21 mouse cellular contexts compared by ENCODE assay signal in genomic region chr2:78050542-78050941, GRCm38 (mm10).
DNase-seq lines count a peak whose midpoint lies in the region; ATAC-seq and TF ChIP-seq lines count a peak whose summit lies in the region.
"Had no signal": no experiment of that assay in that cellular context is flagged by ENCODE, and none has a peak within 500 bp of the region (broad histone marks: within the 10 kb centered on the region; RNA-seq: fewer than 3 reads in every experiment).

No protein-coding gene starts in this region.

- H3K4me1 ChIP-seq in lung, embryonic 14.5 days (ENCODE audit: insufficient read depth) = no peaks in the 10 kb centered on the region
- H3K4me1 ChIP-seq in testis, adult 2 months (ENCODE audit: control insufficient read depth, insufficient read depth, low read length) = peaks cover 4% of the 10 kb centered on the region; the same call in 1 of the 2 replicates
- H3K4me1 ChIP-seq in heart, embryonic 10.5 days = peaks cover 6% of the 10 kb centered on the region; the same call in 1 of the 2 replicates

- no peak for TF ChIP-seq CTCF in lung, embryonic 14.5 days (IDR thresholded peaks at IDR 0.05; ENCODE audit: low read depth)
- no peak for TF ChIP-seq CTCF in testis, adult 2 months (IDR thresholded peaks at IDR 0.05; ENCODE audit: control insufficient read depth, insufficient read depth, insufficient replicate concordance, low read depth, low read length)

- no peak for TF ChIP-seq POLR2A in testis, adult 2 months (IDR thresholded peaks at IDR 0.05; ENCODE audit: control insufficient read depth, low read depth, low read length)

- 57% methylated on average over 7 of the region's 7 CpGs for WGBS in lung, embryonic 14.5 days
- 90% methylated on average over 7 of the region's 7 CpGs for WGBS in heart, embryonic 10.5 days

- no peak overlapping the region for H3K4me2 ChIP-seq in lung, embryonic 14.5 days
- H3K4me2 ChIP-seq: forebrain, embryonic 13.5 days; heart, embryonic 11.5 days; hindbrain, embryonic 12.5 days; hindbrain, embryonic 15.5 days had no signal

- ATAC-seq in lung, embryonic 14.5 days (ENCODE audit: insufficient read depth) = no peak
- ATAC-seq in megakaryocyte progenitor cell, adult 5-6 weeks (replicated peaks; ENCODE audit: poor library complexity) = peak; percentile 21
- ATAC-seq: activated CD4-positive, CD25-positive, alpha-beta regulatory T cell, adult 4 months; forebrain, embryonic 13.5 days; forebrain, embryonic 16.5 days had no signal

- no peak overlapping the region for H3K9ac ChIP-seq in lung, embryonic 14.5 days
- H3K9ac ChIP-seq: forebrain, embryonic 13.5 days; hindbrain, embryonic 12.5 days; hindbrain, embryonic 15.5 days had no signal

- no peak overlapping the region for H3K4me3 ChIP-seq in lung, embryonic 14.5 days (ENCODE audit: low read depth, low read length)
- H3K4me3 ChIP-seq in testis, adult 2 months (ENCODE audit: control insufficient read depth, low read depth, low read length) = peak overlapping the region; percentile 71
- no peak overlapping the region for H3K4me3 ChIP-seq in heart, embryonic 10.5 days
- H3K4me3 ChIP-seq: forebrain, embryonic 10.5 days; forebrain, embryonic 13.5 days; gastrocnemius, adult 2 months; hindbrain, embryonic 12.5 days; hindbrain, embryonic 15.5 days had no signal

- peak; percentile 28 for DNase-seq in lung, embryonic 14.5 days
- no peak for DNase-seq in lung, postnatal 14 days
- no peak for DNase-seq in testis, postnatal 10 days (ENCODE audit: low spot score)
- DNase-seq in heart, embryonic 10.5 days (ENCODE audit: low spot score) = no peak
- DNase-seq: adrenal gland, adult 8-10 months; adrenal gland, postnatal 25 days; cerebellum, adult 18-20 months; cerebellum, adult 9-10 months; cerebellum, postnatal 14 days; gastrocnemius, adult 2 months; gastrocnemius, postnatal 14 days; heart, adult 18-20 months had no signal

- H3K27ac ChIP-seq in lung, embryonic 14.5 days (ENCODE audit: low read depth) = no peak overlapping the region
- no peak overlapping the region for H3K27ac ChIP-seq in testis, adult 2 months (ENCODE audit: control insufficient read depth, insufficient read depth, low read depth, low read length)
- H3K27ac ChIP-seq in heart, embryonic 10.5 days = no peak overlapping the region
- H3K27ac ChIP-seq: forebrain, embryonic 10.5 days; forebrain, embryonic 13.5 days; gastrocnemius, adult 2 months; hindbrain, embryonic 12.5 days; hindbrain, embryonic 15.5 days had no signal

- no peaks in the 10 kb centered on the region for H3K36me3 ChIP-seq in lung, embryonic 14.5 days (ENCODE audit: insufficient read depth)
- H3K36me3 ChIP-seq in testis, adult 2 months (ENCODE audit: control insufficient read depth, insufficient read depth, low read length) = no peaks in the 10 kb centered on the region
- H3K36me3 ChIP-seq in heart, embryonic 10.5 days = no peaks in the 10 kb centered on the region
- H3K36me3 ChIP-seq: forebrain, embryonic 10.5 days; hindbrain, embryonic 12.5 days; hindbrain, embryonic 15.5 days had no signal

- H3K27me3 ChIP-seq in lung, embryonic 14.5 days (ENCODE audit: insufficient read depth, low read length) = no peaks in the 10 kb centered on the region
- H3K27me3 ChIP-seq in testis, adult 2 months (ENCODE audit: control insufficient read depth, insufficient read depth, low read length) = no peaks in the 10 kb centered on the region
- H3K27me3 ChIP-seq in heart, embryonic 10.5 days (ENCODE audit: insufficient read depth, poor library complexity, severe bottlenecking) = no peaks in the 10 kb centered on the region
- H3K27me3 ChIP-seq: forebrain, embryonic 13.5 days; hindbrain, embryonic 15.5 days had no signal

- no peaks in the 10 kb centered on the region for H3K9me3 ChIP-seq in lung, embryonic 14.5 days (ENCODE audit: low read depth, low read length)
- H3K9me3 ChIP-seq in heart, embryonic 10.5 days = no peaks in the 10 kb centered on the region
- H3K9me3 ChIP-seq: forebrain, embryonic 10.5 days; forebrain, embryonic 13.5 days; hindbrain, embryonic 12.5 days; hindbrain, embryonic 15.5 days had no signal
